ENCODE assay signal across 8 mouse cellular contexts in genomic region chr4:57956029-57956960, GRCm38 (mm10). TPM values are rescaled to one million over a fixed set of nuclear protein-coding genes. Genes with fewer than 3 reads are reported as not detected.
DNase-seq lines count a peak whose midpoint lies in the region; ATAC-seq and TF ChIP-seq lines count a peak whose summit lies in the region.

Txn1 (minus strand) TSS chr4:57956411.

- peak within 1 kb of the TSS; percentile 86 for H3K4me3 ChIP-seq in hindbrain, embryonic 13.5 days

- peaks cover 13% of the 10 kb centered on the region for H3K36me3 ChIP-seq in hindbrain, embryonic 13.5 days

- CTCF ChIA-PET in Patski (lab: Charles Lee), result interaction anchor here (0.7 to 1.0 kb wide), 2 partner anchors 9 kb away, joined by 3 read pairs; no protein-coding TSS in a partner anchor

- DNase-seq in Patski (ENCODE audit: low read depth, low spot score), result peak; percentile 89
- DNase-seq in cerebellum, postnatal 14 days, result peak; percentile 97 to 98
- DNase-seq in frontal cortex, postnatal 14 days (ENCODE audit: low spot score in 2 of 2), result peak; percentile 88 to 93
- DNase-seq in layer of hippocampus, postnatal 25 days (ENCODE audit: extremely low spot score in 1 of 2, low spot score in 1 of 2), result peak; percentile 81 to 86
- peak; percentile 97 for DNase-seq in lung, postnatal 25 days (ENCODE audit: low spot score)
- DNase-seq in retina, embryonic 14.5 days (ENCODE audit: low spot score), result peak; percentile 99
- DNase-seq in thymus, postnatal 4 days, result peak; percentile 98

- in situ Hi-C loops in Patski (cut with MboI; ENCODE audit: low pct_unique_long_range_greater_than_20kb), result no loop called here

- ATAC-seq in Patski, result peak; percentile 90
- ATAC-seq in hindbrain, embryonic 13.5 days (ENCODE audit: low FRiP score), result peak; percentile 97

- H3K9me3 ChIP-seq in hindbrain, embryonic 13.5 days, result no peaks in the 10 kb centered on the region

- peak within 1 kb of the TSS; percentile 92 for H3K27ac ChIP-seq in hindbrain, embryonic 13.5 days

- peak within 1 kb of the TSS; percentile 79 for H3K4me2 ChIP-seq in hindbrain, embryonic 13.5 days

- peaks cover 36% of the 10 kb centered on the region for H3K4me1 ChIP-seq in hindbrain, embryonic 13.5 days (replicated peaks)

- H3K9ac ChIP-seq in hindbrain, embryonic 13.5 days, result peak within 1 kb of the TSS; percentile 92

- no peaks in the 10 kb centered on the region for H3K27me3 ChIP-seq in Patski
- H3K27me3 ChIP-seq in hindbrain, embryonic 13.5 days, result no peaks in the 10 kb centered on the region

- POLR2A ChIA-PET in Patski (lab: Charles Lee), result interaction anchor here (1.6 to 1.9 kb wide), 2 partner anchors 9 to 15 kb away, joined by 3 to 7 read pairs; no protein-coding TSS in a partner anchor

- no peak for TF ChIP-seq CTCF in Patski (IDR thresholded peaks at IDR 0.05)

- under 1% methylated on average over 71 of the region's 71 CpGs for WGBS in hindbrain, embryonic 13.5 days

RNA-seq across cellular contexts. Expression of gene Txn1, which starts in this region (rescaled TPM):
- polyA plus RNA-seq in Patski (2021), result 342 TPM
- 274 and 282 TPM in 2 replicates for polyA plus RNA-seq in hindbrain, embryonic 13.5 days (2015; fragmentation: Nextera tagmentation; extraction: Ambion mirVana)
- 100 to 1,000 TPM; 108 to 121 TPM for total RNA-seq in layer of hippocampus, postnatal 25 days (2021)

Comparison
In these comparisons a context has a peak if more than half of its experiments do, and no peak if none do; other contexts are left out.
1. Peak in every context shown above with its lines: DNase-seq, ATAC-seq, H3K4me3 ChIP-seq and H3K27ac ChIP-seq.